Mouse (Mus musculus) right cerebral cortex, postnatal 4 days (tissue): ENCODE data around the gene Senp3.
"Not testable (repeated sequence)": the region's sequence is repeated elsewhere in the genome, so short reads cannot be mapped to it uniquely, and the experiment has no call there.

ENCODE experiments used
- DNase-seq: peaks from one replicate; pipeline ENCODE4 v3.0.0-alpha.2; 2022

The Senp3 gene

GRCm38 (mm10) chr11:69635471-69635870 lies 46.4 kb downstream of the Senp3 start:
- DNase-seq, result no peak

GRCm38 (mm10) chr11:69633128-69633866 lies 48.6 kb downstream of the Senp3 start:
- DNase-seq, result no peak

- DNase-seq, result peak; percentile 100
Observed at GRCm38 (mm10) chr11:69632284-69633089, 49.4 kb downstream of the Senp3 start, which contains the start of gene Fxr2. Gene Fxr2 (plus strand): TSS chr11:69632990.

GRCm38 (mm10) chr11:69629802-69630201 lies 52.1 kb downstream of the Senp3 start:
- no peak for DNase-seq

- peak; percentile 72 for DNase-seq
Observed at GRCm38 (mm10) chr11:69628286-69628685, 53.6 kb downstream of the Senp3 start.

GRCm38 (mm10) chr11:69624339-69624738 lies 57.5 kb downstream of the Senp3 start:
- DNase-seq, result not testable (repeated sequence)
